Mouse (Mus musculus) forelimb bud, embryonic 11.5 days (tissue): Measurements from ENCODE around the gene Ero1l.

ENCODE experiments used
- DNase-seq: peaks from one replicate; pipeline ENCODE4 v3.0.0-alpha.2; 2012; ENCODE audit warnings: low read depth, low spot score

The Ero1l gene

DNA sequence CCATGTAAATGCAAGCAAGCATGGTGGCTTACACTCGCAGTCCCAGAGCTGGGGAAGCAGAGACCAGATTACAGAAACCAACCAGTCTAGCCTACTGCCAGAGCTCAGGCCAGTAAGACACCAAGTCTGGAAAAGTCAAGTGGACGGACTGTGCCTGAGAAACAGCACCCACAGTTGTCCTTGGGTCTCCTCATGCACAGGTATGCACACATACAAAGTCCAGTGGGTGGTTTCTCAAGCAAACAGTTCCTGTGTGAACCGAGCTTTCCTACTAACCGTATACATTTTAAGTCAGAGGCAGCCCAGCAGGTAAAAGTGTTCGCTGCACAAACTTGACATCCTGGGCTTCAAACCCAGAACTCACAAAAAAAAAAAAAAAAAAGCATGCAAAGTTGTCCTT is 12.7 kb downstream of the Ero1l start:
- no peak for DNase-seq

DNA sequence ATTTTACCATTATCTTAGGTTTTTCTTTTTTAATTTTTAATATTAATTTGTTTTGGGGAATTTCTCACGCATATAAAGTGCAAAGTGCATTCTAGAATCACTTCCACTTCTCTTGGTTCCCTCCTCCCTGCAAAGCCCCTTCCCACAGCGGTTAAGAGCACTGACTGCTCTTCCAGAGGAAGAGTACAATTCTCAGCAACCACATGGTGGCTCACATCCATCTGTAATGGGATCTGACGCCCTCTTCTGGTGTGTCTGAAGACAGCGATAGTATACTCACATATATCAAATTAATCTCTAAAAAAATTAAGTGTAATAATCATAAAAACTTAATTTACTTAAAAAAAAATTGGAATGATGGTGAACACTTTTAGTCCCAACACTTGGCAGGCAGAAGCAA is 14.2 kb downstream of the Ero1l start:
- no peak for DNase-seq

DNA sequence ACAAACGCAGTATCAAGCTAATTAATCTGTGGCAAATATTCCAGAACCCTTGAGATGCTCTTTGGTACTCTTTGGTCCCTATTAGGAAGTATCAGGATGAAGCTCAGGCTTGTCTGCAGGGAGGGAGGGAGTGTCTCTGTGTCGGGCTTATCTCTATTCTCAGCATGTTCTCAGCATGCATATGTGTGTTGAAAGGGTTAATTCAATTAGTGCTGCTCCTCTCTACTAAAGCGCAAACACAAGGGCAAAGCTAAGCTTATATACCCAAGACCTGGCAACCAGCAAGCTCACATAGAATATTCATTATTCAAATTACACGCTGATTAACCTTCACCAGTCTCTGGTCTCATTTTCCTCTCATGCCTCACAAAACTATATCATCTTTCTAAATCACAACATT is 14.6 kb downstream of the Ero1l start:
- DNase-seq, result no peak

DNA sequence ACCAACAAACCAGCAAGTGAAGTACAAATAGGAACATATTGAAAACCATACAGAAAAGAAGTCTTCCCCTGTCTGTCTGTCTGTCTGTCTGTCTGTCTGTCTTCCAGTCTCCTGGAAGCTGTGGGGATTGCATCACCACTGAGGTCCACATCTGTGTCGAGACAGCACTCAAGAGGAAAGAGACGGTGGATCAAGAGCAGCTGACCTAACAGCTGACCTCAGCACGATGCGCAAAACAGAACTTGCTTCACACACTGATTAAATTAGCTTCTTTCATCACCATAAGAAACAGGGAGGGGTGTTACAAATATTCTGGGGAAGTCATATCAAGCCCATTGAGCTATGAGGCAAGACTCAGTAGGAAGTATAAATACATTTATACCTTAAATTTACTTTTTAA is 27.0 kb downstream of the Ero1l start:
- DNase-seq, result no peak

DNA sequence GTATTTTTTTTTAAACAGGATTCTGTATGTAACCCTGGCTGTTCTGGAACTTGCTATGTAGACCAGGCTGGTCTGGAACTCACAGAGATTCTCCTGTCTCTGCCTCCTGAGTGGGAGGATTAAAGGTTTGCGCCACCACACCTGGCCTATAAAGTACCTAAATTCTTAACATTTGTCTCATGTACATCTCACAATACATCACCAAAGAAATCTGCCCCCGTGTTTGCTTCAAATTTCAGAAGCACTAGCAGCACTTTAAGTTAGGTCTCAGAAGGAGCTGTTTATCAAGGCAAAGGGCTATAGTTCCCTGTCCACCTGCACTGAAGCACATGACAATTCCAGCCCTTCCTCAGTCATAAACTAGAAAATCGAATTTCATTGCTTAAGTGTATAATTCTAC is 36.5 kb downstream of the Ero1l start:
- no peak for DNase-seq

DNA sequence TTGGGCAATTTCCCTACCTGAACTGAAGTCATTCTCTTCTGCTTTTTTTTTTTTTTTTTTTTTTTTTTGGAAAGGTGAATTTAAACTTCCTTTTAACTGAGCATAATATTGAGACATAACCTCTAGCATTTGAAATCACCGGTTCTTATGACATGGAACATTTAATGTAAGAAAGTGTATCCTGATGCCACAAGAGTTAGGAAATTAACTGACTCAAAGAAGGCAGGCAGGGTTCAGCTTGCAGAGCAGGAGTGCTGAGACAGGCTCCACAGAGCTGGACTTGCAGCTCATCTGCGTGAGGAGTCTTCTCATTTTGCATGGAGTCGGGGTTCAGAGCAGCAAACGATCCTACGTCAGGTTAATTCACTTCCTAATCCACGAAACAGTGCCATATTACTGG is 42.8 kb downstream of the Ero1l start:
- DNase-seq, result no peak

DNA sequence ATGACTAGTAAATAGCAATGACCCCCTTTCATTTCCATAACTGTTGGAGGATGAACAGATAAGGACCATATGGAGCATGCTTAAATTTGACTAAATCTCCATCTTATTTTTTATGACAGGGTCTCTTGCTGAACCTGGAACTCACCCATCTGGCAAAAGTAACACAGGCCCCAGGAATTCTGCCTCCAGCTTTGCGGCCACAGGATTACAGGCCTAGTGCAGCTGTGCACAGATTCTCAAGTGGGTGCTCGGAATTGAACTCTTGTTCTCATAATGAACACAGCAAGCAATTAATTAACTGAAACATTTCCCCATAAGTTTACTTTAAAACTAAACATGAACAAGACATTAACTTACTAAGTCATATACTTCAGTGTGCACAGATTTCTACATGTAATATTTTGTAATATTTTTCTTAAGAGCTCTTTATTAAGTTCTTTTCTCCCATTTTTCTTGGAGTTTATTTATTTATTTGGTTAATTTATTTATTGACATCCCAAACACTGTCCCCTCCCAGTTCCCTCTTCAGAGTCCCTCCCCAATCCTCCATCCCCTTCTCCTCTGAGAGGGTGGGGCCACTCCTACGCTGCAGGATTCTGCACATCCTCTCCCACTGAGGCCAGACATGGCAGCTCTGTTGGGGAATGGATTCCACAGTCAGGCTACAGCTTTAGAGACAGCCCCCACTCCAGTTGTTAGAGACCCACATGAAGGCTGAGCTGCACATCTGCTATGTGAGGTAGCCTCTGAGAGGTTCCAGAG is 54.6 kb downstream of the Ero1l start:
- no peak for DNase-seq

DNA sequence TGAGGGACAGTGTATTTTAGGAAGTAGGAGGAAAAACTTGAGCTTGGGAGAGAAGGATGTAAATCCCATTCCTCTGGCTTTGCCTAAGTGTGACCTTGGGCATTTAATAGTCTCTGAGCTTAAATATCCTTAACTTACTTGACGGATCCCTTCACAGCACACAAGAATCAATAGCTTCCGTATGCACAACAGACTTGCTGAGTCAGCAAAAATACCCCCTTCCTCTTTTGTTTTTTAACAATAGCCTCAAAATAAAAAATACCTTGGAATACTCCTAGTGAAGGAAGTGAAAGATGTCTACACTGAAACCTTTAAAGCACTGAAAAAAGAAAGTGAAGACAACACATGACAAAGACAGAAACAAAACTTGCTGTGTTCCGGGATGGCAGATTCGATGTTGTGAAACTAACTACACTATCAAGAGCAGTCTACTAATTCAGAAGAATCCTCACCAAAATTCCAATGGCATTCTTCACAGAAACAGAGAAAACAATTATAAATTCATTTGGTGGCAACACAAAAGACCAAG is 67.0 kb downstream of the Ero1l start:
- no peak for DNase-seq

DNA sequence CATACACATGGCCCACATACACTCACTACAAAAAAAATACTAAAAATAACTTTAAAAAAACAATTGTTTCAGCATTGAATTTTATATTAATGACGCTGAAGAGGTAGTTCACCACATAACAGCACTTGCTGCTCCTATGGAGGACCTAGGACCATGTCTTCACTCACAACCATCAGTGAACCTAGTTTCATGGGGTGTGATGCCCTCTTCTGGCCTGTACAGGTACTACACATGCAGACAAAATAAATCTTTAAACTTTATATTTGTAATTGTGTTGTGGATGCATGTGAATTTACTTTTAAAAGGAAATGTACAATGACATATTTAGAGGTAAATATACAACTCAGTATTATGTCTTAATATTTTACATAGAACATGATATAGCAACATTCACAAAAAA is 77.0 kb downstream of the Ero1l start:
- no peak for DNase-seq

DNA sequence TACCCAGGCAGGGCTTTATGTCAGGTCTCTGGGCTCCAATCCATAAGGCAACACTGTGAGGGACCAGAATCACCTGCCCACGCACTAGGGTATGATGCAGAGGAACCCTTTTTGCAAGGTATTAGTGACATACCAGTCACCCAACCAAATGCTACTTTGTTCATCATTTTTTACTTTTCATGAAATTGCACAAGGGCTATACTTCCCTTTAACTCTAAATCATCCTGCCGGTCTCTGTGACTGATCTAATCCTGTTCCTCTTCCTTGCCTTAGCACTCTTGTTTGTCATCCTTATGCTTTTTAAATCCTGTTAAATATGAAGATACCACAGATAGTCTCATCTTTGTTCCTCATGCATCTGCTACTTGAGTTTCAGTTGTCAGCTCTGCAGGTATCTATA is 79.5 kb downstream of the Ero1l start:
- DNase-seq, result no peak
